Comparison of ENCODE assay signal across 24 mouse cellular contexts in genomic region chr7:131318340-131318739, GRCm38 (mm10). TPM values are rescaled to one million over a fixed set of nuclear protein-coding genes. Genes with fewer than 3 reads are reported as not detected.
"Had no signal": no experiment of that assay in that cellular context is flagged by ENCODE, and none has a peak within 500 bp of the region (broad histone marks: within the 10 kb centered on the region; RNA-seq: fewer than 3 reads in every experiment).

No protein-coding gene starts in this region.

- H3K4me1 ChIP-seq: limb, embryonic 15.5 days; liver, embryonic 12.5 days; midbrain, embryonic 10.5 days; neural tube, embryonic 15.5 days had no signal

- H3K36me3 ChIP-seq: limb, embryonic 15.5 days; liver, embryonic 12.5 days; midbrain, embryonic 10.5 days; neural tube, embryonic 15.5 days had no signal

- ATAC-seq: liver, embryonic 12.5 days had no signal

- H3K9me3 ChIP-seq: limb, embryonic 15.5 days; liver, embryonic 12.5 days; midbrain, embryonic 10.5 days; neural tube, embryonic 15.5 days had no signal

- H3K4me2 ChIP-seq: limb, embryonic 15.5 days; liver, embryonic 12.5 days; lung, embryonic 14.5 days; neural tube, embryonic 15.5 days had no signal

- H3K9ac ChIP-seq: limb, embryonic 15.5 days; liver, embryonic 12.5 days; lung, embryonic 14.5 days; neural tube, embryonic 15.5 days had no signal

- DNase-seq: kidney, adult 18-20 months; kidney, postnatal 25 days; layer of hippocampus, postnatal 36 days; lung, embryonic 14.5 days; lung, postnatal 10 days; lung, postnatal 4 days; midbrain, embryonic 14.5 days; right cerebral cortex, postnatal 4 days; spleen, adult 18-20 months; thymus, adult 2 months; thymus, postnatal 25 days had no signal

- H3K27ac ChIP-seq: limb, embryonic 15.5 days; liver, embryonic 12.5 days; midbrain, embryonic 10.5 days; neural tube, embryonic 15.5 days had no signal

- H3K27me3 ChIP-seq: limb, embryonic 15.5 days; liver, embryonic 12.5 days; neural tube, embryonic 15.5 days had no signal

- H3K4me3 ChIP-seq: limb, embryonic 15.5 days; liver, embryonic 12.5 days; midbrain, embryonic 10.5 days; myocyte; neural tube, embryonic 15.5 days had no signal

RNA-seq across cellular contexts. Expression of gene Cuzd1, which starts 3.8 kb away (rescaled TPM):
- total RNA-seq: layer of hippocampus, postnatal 36 days; left cerebral cortex, adult 8-10 months; megakaryocyte, adult 5-6 weeks had no signal
- polyA plus RNA-seq: limb, embryonic 11.5 days; liver, embryonic 12.5 days; liver, embryonic 16.5 days; lung, embryonic 14.5 days; midbrain, embryonic 10.5 days; midbrain, embryonic 14.5 days; myocyte; neural tube, embryonic 11.5 days; neural tube, embryonic 15.5 days; stomach, embryonic 14.5 days; urinary bladder, adult 2 months had no signal

RNA-seq across cellular contexts. Expression of gene Fam24b, which starts 11.0 kb away (rescaled TPM):
- total RNA-seq: layer of hippocampus, postnatal 36 days; left cerebral cortex, adult 8-10 months; left cerebral cortex, postnatal 25 days; megakaryocyte, adult 5-6 weeks had no signal
- polyA plus RNA-seq: limb, embryonic 11.5 days; limb, embryonic 15.5 days; liver, embryonic 12.5 days; liver, embryonic 16.5 days; lung, embryonic 14.5 days; midbrain, embryonic 10.5 days; midbrain, embryonic 14.5 days; myocyte; neural tube, embryonic 11.5 days; neural tube, embryonic 15.5 days; stomach, embryonic 14.5 days; urinary bladder, adult 2 months had no signal

RNA-seq across cellular contexts. Expression of gene Fam24a, which starts 15.3 kb away (rescaled TPM):
- total RNA-seq: layer of hippocampus, postnatal 36 days; left cerebral cortex, adult 8-10 months; left cerebral cortex, postnatal 25 days; megakaryocyte, adult 5-6 weeks had no signal
- polyA plus RNA-seq: limb, embryonic 11.5 days; limb, embryonic 15.5 days; liver, embryonic 12.5 days; liver, embryonic 16.5 days; lung, embryonic 14.5 days; midbrain, embryonic 10.5 days; myocyte; neural tube, embryonic 11.5 days; neural tube, embryonic 15.5 days; stomach, embryonic 14.5 days; thymus, adult 2 months; urinary bladder, adult 2 months had no signal
